Mouse (Mus musculus) embryonic facial prominence, embryonic 15.5 days (tissue): ENCODE results near the gene Chrna9. TPM values are rescaled to one million over a fixed set of nuclear protein-coding genes. Genes with fewer than 3 reads are reported as not detected.

Experiments
- ATAC-seq: fragments of 200-750 bp; cut with Nextera tagmentation; 2 replicates; pipeline ENCODE4 v1.8.0; 2017; ENCODE audit warnings: low read depth, moderate TSS enrichment; ENCODE audit not compliant: insufficient number of reproducible peaks, low FRiP score, low TSS enrichment
- H3K27ac ChIP-seq: fragments of 300-500 bp; sonication (generic); replicated peaks from 2 replicates; pipeline ENCODE4 v1.5.1; 2015; ENCODE audit warnings: mild to moderate bottlenecking, inconsistent platforms
- H3K27me3 ChIP-seq: fragments of 300-500 bp; sonication (generic); 2 replicates; pipeline ENCODE4 v1.6.1; 2015; ENCODE audit warnings: inconsistent platforms
- H3K36me3 ChIP-seq: fragments of 300-500 bp; sonication (generic); 2 replicates; pipeline ENCODE4 v1.6.1; 2015; ENCODE audit warnings: mild to moderate bottlenecking, inconsistent platforms
- H3K4me1 ChIP-seq: fragments of 300-500 bp; sonication (generic); 2 replicates; pipeline ENCODE4 v1.6.1; 2015; ENCODE audit warnings: inconsistent platforms
- H3K4me2 ChIP-seq: fragments of 300-500 bp; sonication (generic); replicated peaks from 2 replicates; pipeline ENCODE4 v1.6.1; 2015; ENCODE audit warnings: mild to moderate bottlenecking, inconsistent platforms
- H3K4me3 ChIP-seq: fragments of 300-500 bp; sonication (generic); replicated peaks from 2 replicates; pipeline ENCODE4 v1.5.1; 2015; ENCODE audit warnings: mild to moderate bottlenecking, inconsistent platforms
- H3K9ac ChIP-seq: fragments of 300-500 bp; sonication (generic); 2 replicates; pipeline ENCODE4 v1.6.1; 2015; ENCODE audit warnings: inconsistent platforms
- H3K9me3 ChIP-seq: fragments of 300-500 bp; sonication (generic); replicated peaks from 2 replicates; pipeline ENCODE4 v1.6.1; 2016; ENCODE audit warnings: inconsistent platforms
- WGBS: fragments of 180-500 bp; shearing (Covaris S2); methylation state at CpG from one replicate; pipeline ENCODE4 v1.1.7; 2015; 5-methylcytosine and 5-hydroxymethylcytosine counted together
- polyA plus RNA-seq: library from polyadenylated mRNA; unstranded; fragments of >200 nt; fragmentation: Nextera tagmentation; extraction: Ambion mirVana; gene quantifications from 2 replicates; pipeline ENCODE4 v1.2.1, GENCODE M21; 2015

The Chrna9 gene
- polyA plus RNA-seq, 1 experiment from 2014 or later = not detected

GRCm38 (mm10) chr5:65941145-65941544 is 6.4 kb downstream of the Chrna9 start:
- Histone ChIP-seq H3K4me3 (no peak overlapping the region), H3K36me3 (no peaks in the 10 kb centered on the region), H3K9me3 (no peaks in the 10 kb centered on the region), H3K27me3 (no peaks in the 10 kb centered on the region), H3K9ac (no peak overlapping the region), H3K4me2 (no peak overlapping the region), H3K27ac (no peak overlapping the region), H3K4me1 (no peaks in the 10 kb centered on the region)
- WGBS = 67% methylated on average over 4 of the region's 4 CpGs
- no peak for ATAC-seq

- ATAC-seq = no peak
- no peaks in the 10 kb centered on the region for H3K9me3 ChIP-seq
- 0 out of 2 replicates have a peak overlapping the region, but pooled peaks have one; percentile 17 for H3K27ac ChIP-seq
Measured at GRCm38 (mm10) chr5:65949822-65950221, 15.1 kb downstream of the Chrna9 start.

GRCm38 (mm10) chr5:65950236-65950635 is 15.5 kb downstream of the Chrna9 start:
- H3K27me3 ChIP-seq = no peaks in the 10 kb centered on the region
- H3K9me3 ChIP-seq = no peaks in the 10 kb centered on the region
- H3K27ac ChIP-seq = peak overlapping the region; percentile 48; the same call in 1 of the 2 replicates
- no peaks in the 10 kb centered on the region for H3K36me3 ChIP-seq
- H3K4me2 ChIP-seq = peak overlapping the region; percentile 19; the same call in 1 of the 2 replicates
- WGBS = 40% methylated on average over 6 of the region's 6 CpGs
- no peak overlapping the region for H3K9ac ChIP-seq
- no peak overlapping the region for H3K4me3 ChIP-seq
- no peak for ATAC-seq
- H3K4me1 ChIP-seq = peaks cover 10% of the 10 kb centered on the region

More at GRCm38 (mm10) chr5:65949822-65950221, 15.1 kb downstream of the Chrna9 start:
- 39% methylated on average over 3 of the region's 3 CpGs for WGBS
- Histone ChIP-seq H3K4me1 (peaks cover 10% of the 10 kb centered on the region), H3K36me3 (no peaks in the 10 kb centered on the region), H3K4me2 (no peak overlapping the region), H3K4me3 (no peak overlapping the region), H3K27me3 (no peaks in the 10 kb centered on the region), H3K9ac (no peak overlapping the region)

- peak overlapping the region; percentile 19; the same call in 1 of the 2 replicates for H3K4me2 ChIP-seq
- H3K9me3 ChIP-seq = no peaks in the 10 kb centered on the region
- WGBS = 61% methylated on average over 18 of the region's 18 CpGs
- peaks cover 10% of the 10 kb centered on the region for H3K4me1 ChIP-seq
- no peaks in the 10 kb centered on the region for H3K27me3 ChIP-seq
- H3K27ac ChIP-seq = peak overlapping the region; percentile 48; the same call in 1 of the 2 replicates
- no peak overlapping the region for H3K9ac ChIP-seq
- H3K36me3 ChIP-seq = no peaks in the 10 kb centered on the region
- no peak for ATAC-seq
- no peak overlapping the region for H3K4me3 ChIP-seq
Measured at GRCm38 (mm10) chr5:65950679-65951512, 16.2 kb downstream of the Chrna9 start.

GRCm38 (mm10) chr5:65951513-65951909 is 16.8 kb downstream of the Chrna9 start:
- no peak overlapping the region for H3K27ac ChIP-seq
- WGBS = 76% methylated on average over 4 of the region's 4 CpGs
- no peak overlapping the region for H3K4me2 ChIP-seq
- H3K36me3 ChIP-seq = no peaks in the 10 kb centered on the region
- no peak for ATAC-seq
- no peaks in the 10 kb centered on the region for H3K27me3 ChIP-seq
- no peak overlapping the region for H3K9ac ChIP-seq
- H3K4me1 ChIP-seq = peaks cover 10% of the 10 kb centered on the region
- no peak overlapping the region for H3K4me3 ChIP-seq
- H3K9me3 ChIP-seq = no peaks in the 10 kb centered on the region

GRCm38 (mm10) chr5:65954130-65955080 is 19.7 kb downstream of the Chrna9 start:
- Histone ChIP-seq H3K27me3 (no peaks in the 10 kb centered on the region), H3K9ac (no peak overlapping the region), H3K36me3 (no peaks in the 10 kb centered on the region), H3K9me3 (no peaks in the 10 kb centered on the region), H3K27ac (no peak overlapping the region), H3K4me2 (no peak overlapping the region), H3K4me1 (peaks cover 10% of the 10 kb centered on the region), H3K4me3 (no peak overlapping the region)
- 87% methylated on average over 16 of the region's 16 CpGs for WGBS
- no peak for ATAC-seq

- WGBS = 39% methylated on average over 23 of the region's 23 CpGs
- Histone ChIP-seq H3K27ac (no peak overlapping the region), H3K4me1 (peaks cover 3% of the 10 kb centered on the region), H3K9ac (no peak overlapping the region), H3K36me3 (no peaks in the 10 kb centered on the region), H3K27me3 (no peaks in the 10 kb centered on the region), H3K4me2 (peak overlapping the region; percentile 47), H3K4me3 (peak overlapping the region; percentile 34), H3K9me3 (no peaks in the 10 kb centered on the region)
- no peak for ATAC-seq
Measured at GRCm38 (mm10) chr5:65955343-65956143, 20.8 kb downstream of the Chrna9 start.

- 74% methylated on average over 9 of the region's 9 CpGs for WGBS
- ATAC-seq = no peak
- no peaks in the 10 kb centered on the region for H3K27me3 ChIP-seq
Measured at GRCm38 (mm10) chr5:65956144-65957008, 21.7 kb downstream of the Chrna9 start.

GRCm38 (mm10) chr5:65958597-65958996 is 23.9 kb downstream of the Chrna9 start:
- Histone ChIP-seq H3K36me3 (no peaks in the 10 kb centered on the region), H3K27ac (no peak overlapping the region), H3K27me3 (no peaks in the 10 kb centered on the region), H3K4me2 (no peak overlapping the region), H3K4me3 (no peak overlapping the region), H3K9me3 (no peaks in the 10 kb centered on the region), H3K4me1 (no peaks in the 10 kb centered on the region), H3K9ac (no peak overlapping the region)
- WGBS = 3% methylated on average over 4 of the region's 4 CpGs
- no peak for ATAC-seq

More at GRCm38 (mm10) chr5:65956144-65957008, 21.7 kb downstream of the Chrna9 start:
- Histone ChIP-seq H3K4me3 (peak overlapping the region; percentile 34), H3K9me3 (no peaks in the 10 kb centered on the region), H3K36me3 (no peaks in the 10 kb centered on the region), H3K9ac (no peak overlapping the region), H3K27ac (no peak overlapping the region), H3K4me2 (peak overlapping the region; percentile 47), H3K4me1 (no peaks in the 10 kb centered on the region; the same call in 1 of the 2 replicates)
